Mouse (Mus musculus): ENCODE data around the gene Bicdl1.

Bicdl1 gene

DNA sequence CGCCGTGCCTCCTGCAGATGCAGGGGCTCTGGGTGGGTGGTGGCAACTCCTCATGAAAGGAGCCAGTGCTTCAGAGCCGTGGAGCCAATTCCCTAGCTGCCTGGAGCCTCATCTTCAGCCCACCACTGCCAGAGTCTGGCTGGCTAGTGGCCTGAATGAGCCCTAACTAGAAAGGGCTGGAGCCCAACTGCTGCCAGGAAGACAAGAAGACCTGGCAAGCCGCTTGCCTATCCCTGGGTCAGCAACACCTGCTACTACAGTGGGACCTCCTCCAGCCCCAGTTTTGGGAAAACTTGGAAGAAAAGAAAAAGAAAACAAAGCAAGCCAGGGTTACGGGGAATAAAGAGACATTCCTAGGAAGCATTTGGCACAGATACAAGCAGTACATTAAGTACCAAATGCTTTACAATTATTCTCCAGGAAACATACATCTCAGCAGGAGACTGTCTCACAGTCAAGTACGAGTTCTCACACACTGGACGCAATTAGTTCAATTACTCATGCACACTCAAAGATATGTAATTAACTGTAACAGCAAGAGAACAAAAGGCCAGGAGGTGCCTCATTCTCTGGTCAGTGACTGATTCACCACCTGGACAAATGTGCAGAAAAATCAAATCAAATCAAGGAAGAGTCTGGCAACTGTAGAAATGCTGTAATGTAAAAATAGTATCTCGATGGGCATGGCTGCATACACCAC, 64.9 kb downstream of the Bicdl1 start:
- no peak for DNase-seq

DNA sequence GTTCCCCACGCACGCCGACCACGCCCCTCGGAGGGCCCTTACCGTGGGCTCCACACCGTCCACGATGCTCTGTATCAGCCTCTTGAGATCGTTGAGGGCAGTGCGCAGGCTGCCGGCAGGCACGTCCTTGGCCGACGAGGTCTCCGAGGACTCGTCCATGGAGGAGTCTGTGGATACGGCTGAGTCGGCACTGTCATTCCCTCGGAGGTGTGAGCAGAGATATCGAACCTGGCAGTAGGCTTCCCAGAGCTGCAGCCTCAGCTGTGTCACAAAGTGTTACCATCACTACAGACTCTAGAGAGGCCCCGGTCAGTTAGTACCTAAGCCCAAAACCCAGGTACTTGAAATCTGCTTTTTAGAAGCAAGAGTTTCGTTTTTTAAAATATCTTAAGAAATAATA, 68.8 kb downstream of the Bicdl1 start:
- no peak for DNase-seq

DNA sequence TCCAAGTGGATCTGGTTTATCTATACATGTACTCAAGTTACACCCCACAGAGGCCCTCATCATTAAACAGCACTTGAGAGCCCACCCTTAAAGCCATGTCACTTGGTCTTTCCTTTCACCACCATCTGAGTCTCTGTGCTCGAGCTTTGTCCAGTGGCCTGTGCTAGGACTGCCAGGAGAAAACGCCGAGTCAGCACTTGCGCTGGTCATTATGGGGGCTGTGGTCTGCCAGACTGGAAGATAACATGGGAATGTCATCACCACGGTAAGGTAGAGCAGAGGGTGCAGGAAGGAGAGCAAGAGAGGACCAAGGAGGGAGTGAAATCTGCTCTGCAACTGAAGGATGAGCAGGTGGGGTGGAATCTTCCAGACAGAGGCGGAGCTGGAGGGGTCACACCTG, 73.1 kb downstream of the Bicdl1 start:
- DNase-seq: no peak

DNA sequence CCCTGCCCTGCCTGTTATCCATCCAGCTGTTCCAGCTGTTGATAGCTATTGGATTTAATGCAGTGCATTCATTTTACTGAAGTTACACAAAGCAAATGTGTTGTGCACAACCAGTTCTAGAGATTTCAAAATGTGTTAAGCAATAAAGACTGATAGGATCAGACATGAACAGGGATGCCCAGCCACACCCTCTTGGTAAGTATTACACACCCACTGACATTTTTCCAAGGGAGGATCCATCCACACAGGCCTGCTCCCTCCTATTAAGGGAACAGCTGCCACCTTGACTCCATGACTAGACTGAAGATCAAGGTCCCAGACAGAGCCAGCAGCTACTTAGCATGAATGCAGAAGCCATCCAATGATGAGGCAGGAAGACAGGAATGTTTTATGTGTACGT, 74.2 kb downstream of the Bicdl1 start:
- no peak for DNase-seq

GRCm38 (mm10) chr5:115656677-115657076, 74.7 kb downstream of the Bicdl1 start:
- no peak for DNase-seq

- no peak for DNase-seq
Measured at GRCm38 (mm10) chr5:115653776-115654175, 77.6 kb downstream of the Bicdl1 start.

DNA sequence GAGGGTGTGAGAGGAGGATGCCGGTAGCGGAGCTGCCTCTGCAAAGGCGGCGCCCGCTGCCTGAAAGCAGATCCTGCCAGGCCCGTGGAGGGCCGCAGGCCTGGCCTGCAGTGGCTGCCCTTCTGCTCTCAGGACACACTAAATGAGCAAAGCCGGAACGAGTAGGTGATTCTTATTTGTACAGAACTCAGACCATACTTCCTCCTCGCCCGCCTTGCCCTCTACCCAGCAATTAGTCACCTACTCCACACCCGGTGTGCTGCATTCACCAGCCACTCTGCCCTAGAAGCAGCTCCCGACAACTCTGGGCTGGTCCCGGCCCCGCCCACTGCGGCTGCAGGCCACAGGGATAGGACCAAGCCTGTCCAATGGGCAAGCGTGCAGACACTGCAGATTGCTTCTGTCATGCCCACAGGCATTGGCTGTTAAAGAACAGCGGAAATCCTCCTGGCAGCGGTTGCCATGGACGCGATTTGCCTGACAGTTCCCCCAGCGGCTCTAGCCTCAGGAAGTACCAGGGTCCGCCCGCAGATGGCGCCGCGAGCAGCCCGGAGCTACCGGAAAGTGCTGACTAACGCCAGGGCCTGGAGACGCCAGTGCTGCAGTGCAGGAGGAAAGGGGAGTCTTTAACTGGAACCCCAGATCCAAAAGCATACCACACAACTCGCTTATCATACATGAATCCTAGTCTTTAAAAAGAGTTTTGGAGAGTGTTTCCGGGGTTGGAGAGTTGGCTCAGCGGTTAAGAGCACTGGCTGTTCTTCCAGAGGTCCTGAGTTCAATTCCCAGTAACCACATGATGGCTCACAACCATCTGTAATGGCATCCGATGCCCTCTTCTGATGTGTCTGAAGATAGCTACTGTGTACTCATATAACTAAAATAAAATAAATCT, 78.5 kb downstream of the Bicdl1 start:
- DNase-seq: peak; percentile 99

GRCm38 (mm10) chr5:115651821-115652220, 79.6 kb downstream of the Bicdl1 start:
- DNase-seq: no peak

DNA sequence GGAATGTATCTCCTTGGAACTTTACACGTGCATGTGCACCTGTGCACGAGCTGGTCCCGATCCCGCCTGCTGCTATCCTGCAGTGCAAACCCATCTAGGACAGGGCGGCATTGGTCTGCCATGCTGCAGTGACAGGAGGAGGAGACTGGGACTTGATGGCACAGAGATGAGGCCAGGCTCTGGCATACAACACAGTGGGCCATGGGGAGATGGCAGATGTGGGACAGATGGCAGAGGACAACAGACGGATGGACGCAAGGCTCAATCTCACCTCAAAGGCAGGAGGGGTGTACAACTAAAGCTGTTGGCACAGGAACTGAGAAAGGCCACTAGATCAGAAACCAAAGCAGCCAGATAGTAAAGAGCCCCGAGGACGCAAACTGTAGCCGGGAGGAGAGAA, 80.5 kb downstream of the Bicdl1 start:
- DNase-seq: no peak

- DNase-seq: no peak
Measured at GRCm38 (mm10) chr5:115649699-115650098, 81.7 kb downstream of the Bicdl1 start.

DNA sequence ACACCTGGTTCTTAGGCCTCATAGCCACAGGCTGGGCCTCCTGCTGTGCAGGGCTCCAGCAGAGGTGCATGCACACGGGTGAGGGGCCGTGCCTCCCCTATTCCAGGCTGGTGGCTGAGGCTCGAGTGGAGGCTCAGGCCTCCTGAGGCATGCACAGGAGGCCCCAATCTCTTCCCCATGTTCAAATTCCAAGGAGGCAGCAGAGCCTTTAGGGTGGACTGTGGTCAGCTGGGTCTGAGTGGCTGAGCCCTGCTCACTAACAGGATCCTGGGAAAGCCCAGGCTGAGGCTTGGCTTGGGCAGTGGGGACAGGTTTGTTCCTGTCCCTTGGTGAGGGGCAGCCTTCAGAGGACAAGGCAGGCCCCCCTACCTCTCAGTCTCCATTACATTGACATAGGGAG, 82.5 kb downstream of the Bicdl1 start:
- peak; percentile 50 for DNase-seq

GRCm38 (mm10) chr5:115644192-115644591, 87.2 kb downstream of the Bicdl1 start:
- no peak for DNase-seq

DNA sequence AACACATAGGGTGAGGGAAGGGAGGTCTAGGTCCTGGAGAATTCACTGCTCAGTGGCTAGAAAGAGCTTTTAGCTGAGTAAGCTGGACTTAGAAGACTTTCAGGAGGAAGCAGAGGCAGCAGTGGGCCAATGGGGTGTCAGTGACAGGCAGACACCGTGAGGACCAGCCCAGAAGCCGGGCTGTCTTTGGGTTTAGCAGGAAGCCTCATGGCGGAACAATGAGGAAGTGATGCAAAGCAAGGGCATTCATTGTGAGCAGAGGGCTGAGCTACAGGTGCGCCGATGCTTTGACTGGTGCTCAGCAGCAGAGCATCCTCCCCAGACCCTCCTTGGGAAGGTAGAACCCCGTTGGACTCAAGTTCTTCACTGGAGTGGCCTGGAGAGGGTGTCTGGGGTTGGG, 95.9 kb downstream of the Bicdl1 start:
- DNase-seq: no peak

GRCm38 (mm10) chr5:115634046-115634445, 97.4 kb downstream of the Bicdl1 start:
- no peak for DNase-seq

GRCm38 (mm10) chr5:115633060-115633459, 98.4 kb downstream of the Bicdl1 start:
- DNase-seq: no peak

DNA sequence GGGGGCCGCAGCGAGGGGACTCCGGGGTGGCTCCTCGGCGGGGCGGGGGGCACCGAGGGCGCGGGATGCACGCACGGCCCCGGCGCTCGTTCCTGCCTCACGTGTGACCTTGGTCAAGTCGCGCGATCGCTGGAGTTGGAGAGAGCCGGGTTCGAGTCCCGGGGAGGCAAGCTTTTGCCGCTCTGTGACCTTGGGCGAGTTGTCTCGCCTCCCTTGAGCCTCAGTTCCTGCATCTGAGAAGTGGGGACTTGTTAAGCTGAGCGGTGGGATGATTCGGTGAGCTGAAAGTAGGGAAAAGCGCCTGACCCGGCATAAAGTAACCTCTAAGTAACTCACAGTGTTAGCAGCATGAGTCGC, 99.1 kb downstream of the Bicdl1 start:
- peak; percentile 46 for DNase-seq

GRCm38 (mm10) chr5:115631505-115632357, 99.7 kb downstream of the Bicdl1 start, which contains the start of gene Rab35:
TSS of gene Rab35 (plus strand) at chr5:115631908.
- DNase-seq: peak; percentile 97

DNA sequence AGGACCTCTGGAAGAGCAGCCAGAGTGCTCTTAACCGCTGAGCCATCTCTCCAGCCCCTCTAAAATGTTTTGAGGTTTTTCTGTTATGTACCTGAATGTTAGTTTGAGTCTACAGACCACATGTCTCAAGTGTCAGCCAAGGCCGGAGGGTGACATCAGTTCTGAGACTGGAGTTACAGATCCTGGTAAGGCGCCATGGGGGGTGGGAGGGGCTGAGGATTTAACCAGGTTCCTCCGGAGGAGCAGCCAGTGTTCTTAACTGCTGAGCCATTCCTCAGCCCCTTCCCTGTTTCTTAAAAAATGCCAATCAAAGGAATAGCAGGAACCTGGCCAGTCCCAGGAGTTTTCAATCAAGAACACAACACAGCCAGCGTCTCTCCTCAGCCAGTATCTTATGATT, 101.1 kb downstream of the Bicdl1 start:
- no peak for DNase-seq

- DNase-seq: no peak
Measured at GRCm38 (mm10) chr5:115629672-115630071, 101.7 kb downstream of the Bicdl1 start.

- no peak for DNase-seq
Measured at GRCm38 (mm10) chr5:115628083-115628482, 103.3 kb downstream of the Bicdl1 start.

DNA sequence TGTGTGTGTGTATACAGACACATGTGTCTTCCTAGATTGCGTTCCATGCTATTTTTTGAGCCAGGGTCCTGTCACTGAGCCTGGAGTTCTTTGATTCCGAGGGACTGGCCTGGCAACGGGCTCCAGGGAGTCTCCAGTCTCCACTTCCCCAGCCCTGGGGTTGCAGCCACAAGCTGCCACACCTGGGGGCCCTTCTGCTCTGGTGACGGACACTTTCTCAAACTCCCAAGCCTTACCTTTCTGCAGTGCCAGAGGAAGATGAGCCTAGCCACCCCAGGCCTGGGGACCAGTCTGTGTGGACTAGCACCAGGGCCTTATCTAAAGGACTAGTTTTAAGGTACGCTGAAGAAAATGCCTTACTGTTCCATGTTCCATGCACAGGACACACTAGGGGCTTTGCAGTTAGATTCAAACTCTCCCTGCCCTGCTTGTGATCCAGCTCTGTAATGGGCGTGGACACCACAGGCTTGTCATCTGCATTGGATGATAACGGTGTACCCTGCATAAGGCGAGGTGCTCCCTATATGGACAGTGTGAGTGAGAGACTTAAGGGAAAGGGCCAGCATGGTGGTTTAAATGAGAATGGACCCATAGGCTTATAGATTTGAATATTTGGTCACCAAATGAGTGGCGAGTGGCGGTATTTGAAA, 105.1 kb downstream of the Bicdl1 start:
- DNase-seq: no peak

DNA sequence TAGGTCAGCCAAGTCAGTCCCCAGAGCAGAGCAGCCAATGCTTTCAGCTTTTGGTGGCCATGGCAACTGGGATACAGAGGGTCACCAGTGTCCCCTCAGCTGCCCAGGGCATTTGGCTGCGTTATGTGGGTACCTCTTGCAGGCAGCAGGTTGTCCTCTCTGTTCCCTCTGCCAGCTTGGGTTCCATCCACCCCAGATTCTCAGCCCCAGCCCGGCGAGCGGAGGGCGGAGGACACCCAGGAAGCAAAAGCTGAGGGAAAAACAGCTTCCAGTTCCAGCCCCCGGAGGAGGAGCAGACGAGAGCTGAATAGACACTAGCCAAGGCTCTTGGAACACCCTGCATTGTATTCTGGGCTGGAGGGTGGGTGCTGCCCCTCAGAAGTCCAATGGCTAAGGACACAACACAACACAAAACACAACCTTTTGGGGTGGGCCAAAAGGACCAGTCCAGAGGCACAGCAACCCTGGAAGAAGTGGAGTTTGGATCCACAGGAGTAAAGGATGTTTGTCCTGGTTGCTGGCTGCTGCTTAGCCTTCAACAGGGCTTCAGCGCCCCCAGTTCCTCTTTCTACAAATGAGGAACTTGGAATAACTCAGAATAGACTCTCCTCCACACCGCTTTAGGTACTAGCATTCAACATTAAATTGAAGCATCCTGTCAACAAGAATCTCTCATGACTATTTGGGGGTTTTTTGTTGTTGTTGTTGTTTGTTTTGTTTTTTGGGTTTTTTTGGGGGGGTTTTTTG, 107.6 kb downstream of the Bicdl1 start:
- DNase-seq: no peak

Measured in kidney, postnatal 14 days (tissue).